8 mouse cellular contexts compared by ENCODE assay signal in the genomic region with DNA sequence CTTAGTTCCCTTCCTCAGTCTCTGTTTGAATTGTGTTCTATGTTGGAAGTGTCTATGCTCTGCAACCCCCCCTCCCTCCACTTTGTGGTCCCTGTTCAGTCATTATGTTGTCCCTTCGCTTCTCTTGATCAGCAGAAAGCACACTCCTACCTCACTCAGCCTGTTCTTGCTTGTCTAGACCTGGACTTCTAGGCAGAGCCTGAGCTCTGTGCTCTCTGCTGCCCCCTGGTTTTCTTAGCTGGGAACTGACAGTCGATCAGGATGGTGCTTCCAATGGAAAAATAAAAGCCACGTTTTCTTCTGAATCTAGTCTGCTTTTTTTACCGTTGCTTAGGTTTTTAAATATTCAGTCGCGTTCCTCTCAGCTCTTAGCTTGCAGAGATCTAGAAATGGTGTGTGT. TPM values are rescaled to one million over a fixed set of nuclear protein-coding genes. Genes with fewer than 3 reads are reported as not detected.
DNase-seq lines count a peak whose midpoint lies in the region; ATAC-seq and TF ChIP-seq lines count a peak whose summit lies in the region.

No protein-coding gene starts in this region.

- H3K4me3 ChIP-seq in liver, embryonic 14.5 days (ENCODE audit: insufficient read depth in 1 of 2, low read depth in 2 of 2, low read length in 2 of 2): no peak overlapping the region
- H3K4me3 ChIP-seq in neural tube, embryonic 15.5 days (replicated peaks): no peak overlapping the region
- H3K4me3 ChIP-seq in thymus, adult 2 months (ENCODE audit: control insufficient read depth, insufficient read depth, low read length): no peak overlapping the region

- no peak overlapping the region for H3K9ac ChIP-seq in liver, embryonic 14.5 days (replicated peaks)
- no peak overlapping the region for H3K9ac ChIP-seq in neural tube, embryonic 15.5 days (replicated peaks)

- H3K4me1 ChIP-seq in liver, embryonic 14.5 days (replicated peaks; ENCODE audit: control insufficient read depth in 2 of 2, insufficient read depth in 2 of 2, low read length in 1 of 2): no peaks in the 10 kb centered on the region
- H3K4me1 ChIP-seq in neural tube, embryonic 15.5 days: no peaks in the 10 kb centered on the region
- no peaks in the 10 kb centered on the region for H3K4me1 ChIP-seq in thymus, adult 2 months (replicated peaks; ENCODE audit: control insufficient read depth, insufficient read depth, low read length)

- no peak overlapping the region for H3K4me2 ChIP-seq in liver, embryonic 14.5 days (ENCODE audit: low read depth)
- H3K4me2 ChIP-seq in neural tube, embryonic 15.5 days: no peak overlapping the region

- ATAC-seq in granulocyte monocyte progenitor cell, adult 5-6 weeks (replicated peaks; ENCODE audit: poor library complexity, severe bottlenecking): peak; percentile 62
- no peak for ATAC-seq in liver, embryonic 14.5 days (ENCODE audit: insufficient read depth)
- ATAC-seq in neural tube, embryonic 15.5 days (ENCODE audit: low FRiP score): peak; percentile 84

- 8% methylated on average over 6 of the region's 6 CpGs for WGBS in liver, embryonic 14.5 days (ENCODE audit: insufficient replicate concordance)
- 16% methylated on average over 6 of the region's 6 CpGs for WGBS in neural tube, embryonic 15.5 days
- 7% methylated on average over 6 of the region's 6 CpGs for WGBS in thymus, adult 2 months

- TF ChIP-seq EP300 in liver, embryonic 14.5 days (IDR thresholded peaks at IDR 0.05; ENCODE audit: low read depth): no peak

- H3K27me3 ChIP-seq in liver, embryonic 14.5 days (ENCODE audit: control insufficient read depth, insufficient read depth, low read length): no peaks in the 10 kb centered on the region
- H3K27me3 ChIP-seq in neural tube, embryonic 15.5 days (replicated peaks): no peaks in the 10 kb centered on the region
- H3K27me3 ChIP-seq in thymus, adult 2 months (ENCODE audit: control insufficient read depth, insufficient read depth, low read length): no peaks in the 10 kb centered on the region

- no peaks in the 10 kb centered on the region; the same call in 1 of the 2 replicates for H3K36me3 ChIP-seq in liver, embryonic 14.5 days (replicated peaks; ENCODE audit: control insufficient read depth, insufficient read depth, low read depth)
- H3K36me3 ChIP-seq in neural tube, embryonic 15.5 days: no peaks in the 10 kb centered on the region
- H3K36me3 ChIP-seq in thymus, adult 2 months (ENCODE audit: control insufficient read depth, insufficient read depth, low read length): no peaks in the 10 kb centered on the region

- H3K27ac ChIP-seq in liver, embryonic 14.5 days: no peak overlapping the region
- H3K27ac ChIP-seq in neural tube, embryonic 15.5 days (replicated peaks): no peak overlapping the region
- H3K27ac ChIP-seq in thymus, adult 2 months (ENCODE audit: control insufficient read depth, insufficient read depth, low read length): no peak overlapping the region

- peak; percentile 75 to 76 for DNase-seq in B cell, adult 2 months
- peak; percentile 76 for DNase-seq in adrenal gland, adult 2 months
- DNase-seq in embryo, embryonic 11 days: peak; percentile 86
- peak; percentile 88 for DNase-seq in kidney, postnatal 10 days
- peak in 2 of 3 experiments; percentile 31 to 35 for DNase-seq in liver, embryonic 14.5 days (ENCODE audit: low read depth in 3 of 3, low spot score in 3 of 3)
- DNase-seq in thymus, adult 2 months: peak; percentile 80

- no peak for TF ChIP-seq POLR2A in thymus, adult 2 months (IDR thresholded peaks at IDR 0.05; ENCODE audit: control insufficient read depth, extremely low read depth, insufficient read depth, low read length, poor library complexity)

- peak; percentile 93 for TF ChIP-seq CTCF in liver, embryonic 14.5 days (IDR thresholded peaks at IDR 0.05; ENCODE audit: low read depth)
- TF ChIP-seq CTCF in thymus, adult 2 months (IDR thresholded peaks at IDR 0.05; ENCODE audit: borderline replicate concordance, control insufficient read depth, extremely low read depth, insufficient read depth, low read length, poor library complexity): peak; percentile 19; the same call in 1 of the 2 replicates

- no peaks in the 10 kb centered on the region for H3K9me3 ChIP-seq in liver, embryonic 14.5 days (ENCODE audit: control insufficient read depth, low read length)
- no peaks in the 10 kb centered on the region for H3K9me3 ChIP-seq in neural tube, embryonic 15.5 days (replicated peaks)

RNA-seq across cellular contexts. Expression of gene Psors1c2, which starts 1.3 kb away (rescaled TPM):
- total RNA-seq in adrenal gland, adult 2 months (2021): not detected
- not detected in 2 replicates for polyA plus RNA-seq in adrenal gland, adult 2 months (2012; rRNA removed)
- total RNA-seq in granulocyte monocyte progenitor cell, adult 5-6 weeks (2014; fragmentation: Nextera tagmentation): not detected in 2 replicates
- total RNA-seq in granulocyte monocyte progenitor cell, adult 5-6 weeks (2017): not detected in 2 replicates
- polyA plus RNA-seq in liver, embryonic 14.5 days (2012; rRNA removed): 0.05 and 0.09 TPM in 2 replicates
- not detected in 2 replicates for polyA plus RNA-seq in liver, embryonic 14.5 days (2014; fragmentation: Nextera tagmentation; extraction: Ambion mirVana)
- 0.81 and 0.96 TPM in 2 replicates for polyA plus RNA-seq in neural tube, embryonic 15.5 days (2015; fragmentation: Nextera tagmentation; extraction: Ambion mirVana)
- 10.2 and 11.2 TPM in 2 replicates for polyA plus RNA-seq in thymus, adult 2 months (2012; rRNA removed)

RNA-seq across cellular contexts. Expression of gene Cchcr1, which starts 17.4 kb away (rescaled TPM):
- total RNA-seq in adrenal gland, adult 2 months (2021): 1 to 10 TPM; 6.2 to 8.0 TPM
- 2.9 and 3.9 TPM in 2 replicates for polyA plus RNA-seq in adrenal gland, adult 2 months (2012; rRNA removed)
- total RNA-seq in granulocyte monocyte progenitor cell, adult 5-6 weeks (2014; fragmentation: Nextera tagmentation): 1.0 and 14.4 TPM in 2 replicates
- 2.7 and 5.3 TPM in 2 replicates for total RNA-seq in granulocyte monocyte progenitor cell, adult 5-6 weeks (2017)
- 7.5 and 9.4 TPM in 2 replicates for polyA plus RNA-seq in liver, embryonic 14.5 days (2012; rRNA removed)
- 3.8 and 4.9 TPM in 2 replicates for polyA plus RNA-seq in liver, embryonic 14.5 days (2014; fragmentation: Nextera tagmentation; extraction: Ambion mirVana)
- 5.1 and 7.9 TPM in 2 replicates for polyA plus RNA-seq in neural tube, embryonic 15.5 days (2015; fragmentation: Nextera tagmentation; extraction: Ambion mirVana)
- polyA plus RNA-seq in thymus, adult 2 months (2012; rRNA removed): 19.3 and 19.5 TPM in 2 replicates

RNA-seq across cellular contexts. Expression of gene Cdsn, which starts 17.6 kb away (rescaled TPM):
- under 1 TPM; 0.20 to 0.62 TPM for total RNA-seq in adrenal gland, adult 2 months (2021)
- polyA plus RNA-seq in adrenal gland, adult 2 months (2012; rRNA removed): 7.3 and 7.4 TPM in 2 replicates
- not detected in 2 replicates for total RNA-seq in granulocyte monocyte progenitor cell, adult 5-6 weeks (2014; fragmentation: Nextera tagmentation)
- total RNA-seq in granulocyte monocyte progenitor cell, adult 5-6 weeks (2017): not detected in 2 replicates
- not detected in 2 replicates for polyA plus RNA-seq in liver, embryonic 14.5 days (2012; rRNA removed)
- not detected in 2 replicates for polyA plus RNA-seq in liver, embryonic 14.5 days (2014; fragmentation: Nextera tagmentation; extraction: Ambion mirVana)
- polyA plus RNA-seq in neural tube, embryonic 15.5 days (2015; fragmentation: Nextera tagmentation; extraction: Ambion mirVana): 0.08 TPM in 1 of 2 replicates, not detected in the other
- 1.8 and 3.3 TPM in 2 replicates for polyA plus RNA-seq in thymus, adult 2 months (2012; rRNA removed)

RNA-seq across cellular contexts. Expression of gene Tcf19, which starts 17.7 kb away (rescaled TPM):
- 1 to 10 TPM; 4.6 to 5.0 TPM for total RNA-seq in adrenal gland, adult 2 months (2021)
- 7.6 and 9.5 TPM in 2 replicates for polyA plus RNA-seq in adrenal gland, adult 2 months (2012; rRNA removed)
- total RNA-seq in granulocyte monocyte progenitor cell, adult 5-6 weeks (2014; fragmentation: Nextera tagmentation): 20.3 and 23.9 TPM in 2 replicates
- total RNA-seq in granulocyte monocyte progenitor cell, adult 5-6 weeks (2017): 5.3 and 8.6 TPM in 2 replicates
- 30.0 and 30.5 TPM in 2 replicates for polyA plus RNA-seq in liver, embryonic 14.5 days (2012; rRNA removed)
- 46.0 and 46.2 TPM in 2 replicates for polyA plus RNA-seq in liver, embryonic 14.5 days (2014; fragmentation: Nextera tagmentation; extraction: Ambion mirVana)
- 14.4 and 27.5 TPM in 2 replicates for polyA plus RNA-seq in neural tube, embryonic 15.5 days (2015; fragmentation: Nextera tagmentation; extraction: Ambion mirVana)
- 64.4 and 92.6 TPM in 2 replicates for polyA plus RNA-seq in thymus, adult 2 months (2012; rRNA removed)

RNA-seq across cellular contexts. Expression of gene Pou5f1, which starts 28.5 kb away (rescaled TPM):
- not detected for total RNA-seq in adrenal gland, adult 2 months (2021)
- polyA plus RNA-seq in adrenal gland, adult 2 months (2012; rRNA removed): not detected in 2 replicates
- total RNA-seq in granulocyte monocyte progenitor cell, adult 5-6 weeks (2014; fragmentation: Nextera tagmentation): 0.92 TPM in 1 of 2 replicates, not detected in the other
- total RNA-seq in granulocyte monocyte progenitor cell, adult 5-6 weeks (2017): not detected in 2 replicates
- polyA plus RNA-seq in liver, embryonic 14.5 days (2012; rRNA removed): not detected in 2 replicates
- polyA plus RNA-seq in liver, embryonic 14.5 days (2014; fragmentation: Nextera tagmentation; extraction: Ambion mirVana): not detected in 2 replicates
- not detected in 2 replicates for polyA plus RNA-seq in neural tube, embryonic 15.5 days (2015; fragmentation: Nextera tagmentation; extraction: Ambion mirVana)
- 0.50 and 0.71 TPM in 2 replicates for polyA plus RNA-seq in thymus, adult 2 months (2012; rRNA removed)

Comparison
In these comparisons a context has a peak if more than half of its experiments do, and no peak if none do; other contexts are left out.
1. DNase-seq: peak in every context shown above with its lines; median percentile 88 in kidney, postnatal 10 days; 86 in embryo, embryonic 11 days; 80 in thymus, adult 2 months; 76 in adrenal gland, adult 2 months; 76 in B cell, adult 2 months; 33 in liver, embryonic 14.5 days.